Mouse (Mus musculus): ENCODE data around the gene Hist1h3h. TPM values are rescaled to one million over a fixed set of nuclear protein-coding genes. Genes with fewer than 3 reads are reported as not detected.

Hist1h3h gene
- total and polyA plus RNA-seq, 3 experiments = 18.6 to 1,657 (median 21.7) TPM

DNA sequence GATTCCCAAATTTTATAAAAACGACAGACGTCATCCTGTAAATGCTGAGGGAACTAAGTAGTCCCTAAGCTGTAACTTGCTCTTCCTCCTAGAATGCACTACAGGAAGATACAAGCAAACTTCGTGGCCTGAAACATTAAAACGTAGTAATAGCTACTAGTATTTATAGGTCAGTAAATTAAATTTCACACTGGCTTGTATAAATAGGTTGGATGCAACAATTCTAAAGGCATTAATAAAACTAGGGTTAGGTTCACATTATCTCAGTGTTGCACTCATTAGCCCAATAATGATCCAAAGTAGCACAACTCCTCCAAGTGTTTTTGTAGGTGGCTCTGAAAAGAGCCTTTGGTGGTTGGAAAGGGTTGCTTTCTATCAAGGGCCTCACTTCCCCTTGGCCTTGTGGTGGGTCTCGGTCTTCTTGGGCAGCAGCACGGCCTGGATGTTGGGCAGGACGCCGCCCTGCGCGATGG is 35.6 kb downstream of the Hist1h3h start:
- no peaks in the 10 kb centered on the region for H3K27me3 ChIP-seq (replicated peaks)
- H3K4me2 ChIP-seq (ENCODE audit: insufficient read depth, low read depth, poor library complexity, severe bottlenecking) = peak overlapping the region; percentile 82
- H3K9me3 ChIP-seq (replicated peaks; ENCODE audit: low read length) = no peaks in the 10 kb centered on the region
- in situ Hi-C loops (cut with MboI; ENCODE audit: low pct_ligation_motif_present, low pct_unique_long_range_greater_than_20kb, low sequenced_read_pairs) = no loop called here
- H3K79me2 ChIP-seq (replicated peaks; ENCODE audit: control insufficient read depth, extremely low read depth, insufficient read depth, poor library complexity, severe bottlenecking) = no peaks in the 10 kb centered on the region
- TF ChIP-seq RAD21 (IDR thresholded peaks at IDR 0.05; ENCODE audit: low read depth, low read length) (no peak), POLR2AphosphoS2 (IDR thresholded peaks at IDR 0.05; ENCODE audit: low read depth, low read length) (peak; percentile 99), UBTF (IDR thresholded peaks at IDR 0.05; ENCODE audit: low read depth, low read length) (no peak), ZNF384 (IDR thresholded peaks at IDR 0.05; ENCODE audit: low read depth, low read length) (peak; percentile 46), E2F4 (IDR thresholded peaks at IDR 0.05; ENCODE audit: insufficient replicate concordance, low read depth, low read length) (peak; percentile 76; the same call in 1 of the 2 replicates), ZKSCAN1 (IDR thresholded peaks at IDR 0.05; ENCODE audit: borderline replicate concordance, low read depth, low read length) (no peak), PAX5 (IDR thresholded peaks at IDR 0.05; ENCODE audit: low read length) (no peak), SMC3 (IDR thresholded peaks at IDR 0.05; ENCODE audit: low read depth, low read length) (no peak), MXI1 (IDR thresholded peaks at IDR 0.05; ENCODE audit: low read depth, low read length) (no peak; the same call in 1 of the 2 replicates), CTCF (conservative IDR thresholded peaks at IDR 0.05 in 1 of 2, IDR thresholded peaks at IDR 0.05 in 1 of 2; ENCODE audit: low read depth in 2 of 2, low read length in 2 of 2) (no peak), BHLHE40 (IDR thresholded peaks at IDR 0.05; ENCODE audit: low read depth, low read length) (peak; percentile 20; the same call in 1 of the 2 replicates), CHD2 (IDR thresholded peaks at IDR 0.05; ENCODE audit: low read length) (peak; percentile 74), TBP (conservative IDR thresholded peaks at IDR 0.05; ENCODE audit: low read depth, low read length) (no peak), USF1 (IDR thresholded peaks at IDR 0.05; ENCODE audit: low read depth, low read length) (no peak), CHD1 (IDR thresholded peaks at IDR 0.05; ENCODE audit: low read depth, low read length) (peak; percentile 96), JUN (IDR thresholded peaks at IDR 0.05; ENCODE audit: insufficient read depth, low read depth, low read length) (no peak), NRF1 (IDR thresholded peaks at IDR 0.05; ENCODE audit: low read depth, low read length) (no peak), ZC3H11A (IDR thresholded peaks at IDR 0.05; ENCODE audit: low read depth, low read length) (no peak), KAT2A (IDR thresholded peaks at IDR 0.05; ENCODE audit: insufficient replicate concordance, low read length) (no peak), USF2 (conservative IDR thresholded peaks at IDR 0.05; ENCODE audit: low read depth, low read length) (no peak), SIN3A (IDR thresholded peaks at IDR 0.05; ENCODE audit: low read length) (peak; percentile 86; the same call in 1 of the 2 replicates), GABPA (IDR thresholded peaks at IDR 0.05; ENCODE audit: insufficient replicate concordance, low read depth, low read length) (no peak), MYC (IDR thresholded peaks at IDR 0.05; ENCODE audit: low read depth, low read length) (peak; percentile 63; the same call in 1 of the 2 replicates), TCF12 (IDR thresholded peaks at IDR 0.05; ENCODE audit: low read depth, low read length) (no peak), EP300 (IDR thresholded peaks at IDR 0.05; ENCODE audit: low read length) (no peak; the same call in 1 of the 2 replicates), MAFK (IDR thresholded peaks at IDR 0.05; ENCODE audit: insufficient replicate concordance, low read length) (no peak), MAZ (IDR thresholded peaks at IDR 0.05; ENCODE audit: low read depth, low read length) (no peak), MAX (IDR thresholded peaks at IDR 0.05; ENCODE audit: low read length) (peak; percentile 34; the same call in 1 of the 2 replicates), MEF2A (IDR thresholded peaks at IDR 0.05; ENCODE audit: borderline replicate concordance, low read depth, low read length) (no peak), POLR2A (IDR thresholded peaks at IDR 0.05; ENCODE audit: low read depth, low read length) (peak; percentile 79), RCOR1 (conservative IDR thresholded peaks at IDR 0.05; ENCODE audit: low read depth, low read length) (peak; percentile 78), JUND (conservative IDR thresholded peaks at IDR 0.05; ENCODE audit: low read depth, low read length) (no peak; the same call in 1 of the 2 replicates), ETS1 (conservative IDR thresholded peaks at IDR 0.05; ENCODE audit: low read depth, low read length) (peak; percentile 39; the same call in 1 of the 2 replicates), IRF4 (IDR thresholded peaks at IDR 0.05; ENCODE audit: low read depth, low read length) (no peak), ZMIZ1 (IDR thresholded peaks at IDR 0.05; ENCODE audit: low read depth, low read length) (peak; percentile 98), HCFC1 (IDR thresholded peaks at IDR 0.05; ENCODE audit: low read depth, low read length) (peak; percentile 35; the same call in 1 of the 2 replicates), NELFE (IDR thresholded peaks at IDR 0.05; ENCODE audit: low read depth, low read length) (peak; percentile 47), ELF1 (IDR thresholded peaks at IDR 0.05; ENCODE audit: low read depth, low read length) (no peak)
- peak overlapping the region; percentile 3 to 36 (median 36) for H3K4me3 ChIP-seq (replicated peaks in 1 of 3; ENCODE audit: low read depth in 2 of 3, low read length in 2 of 3, poor library complexity in 1 of 3)
- H3K36me3 ChIP-seq (replicated peaks in 1 of 2; ENCODE audit: control insufficient read depth in 1 of 2, insufficient read depth in 1 of 2, low read length in 1 of 2) = no peaks in the 10 kb centered on the region
- dilution Hi-C loops (cut with MboI; ENCODE audit: extremely low pct_ligation_motif_present, extremely low pct_unique_long_range_greater_than_20kb, low sequenced_read_pairs) = no loop called here
- H3K9ac ChIP-seq (ENCODE audit: insufficient read depth, low read depth) = peak overlapping the region; percentile 92
- H3K27ac ChIP-seq (ENCODE audit: insufficient read depth, low read depth) = peak overlapping the region; percentile 98
- peak; percentile 67 for DNase-seq (ENCODE audit: extremely low read depth)
- peaks cover 0 to 26% of the 10 kb centered on the region in 2 experiments; a peak in 2 of 4 replicates for H3K4me1 ChIP-seq (ENCODE audit: control insufficient read depth in 1 of 2, insufficient read depth in 2 of 2)

Data from CH12.LX (cell line).